Mouse (Mus musculus): ENCODE measurements around the gene Upk1a.

The Upk1a gene

DNA sequence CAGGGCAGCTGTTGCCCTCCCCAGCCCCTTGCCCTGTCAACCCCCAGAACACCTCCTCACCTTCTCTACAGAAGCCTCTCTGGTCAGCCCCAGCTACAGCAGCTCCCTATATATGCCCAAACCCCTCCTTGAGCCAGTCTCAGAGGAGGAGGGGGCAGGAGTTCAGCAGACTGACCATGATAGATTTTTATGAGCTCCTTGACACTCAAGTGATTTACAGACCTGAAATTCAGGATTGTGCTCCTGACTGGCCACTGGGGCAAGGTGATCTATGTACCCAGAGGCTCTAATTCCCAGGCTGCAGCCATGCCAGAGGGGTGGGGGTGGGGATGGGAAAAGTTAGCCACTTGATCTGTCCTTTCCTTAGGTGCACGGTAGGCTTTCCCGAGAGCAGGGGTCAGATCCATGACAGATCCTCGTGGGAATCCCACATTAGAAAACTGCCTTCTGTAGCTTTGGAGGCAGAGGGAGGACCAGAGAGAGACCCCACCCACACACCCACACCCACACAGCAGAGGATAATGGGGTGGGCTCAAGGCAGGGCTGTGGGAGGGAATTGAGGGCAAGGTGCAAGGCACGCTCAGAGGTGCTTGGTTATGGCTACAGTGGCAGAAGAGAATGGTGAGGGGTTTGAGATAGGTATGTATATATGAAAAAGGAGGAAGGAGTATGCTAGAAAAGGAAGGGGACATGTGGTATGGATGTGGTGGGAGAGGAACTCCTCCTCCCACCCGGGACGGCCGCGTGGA, at the start of gene Upk1a:
Gene Upk1a, minus strand, starts transcription at position 194 of the 749 bp plus-strand sequence.
- no peak for DNase-seq (ENCODE audit: low read depth)

GRCm38 (mm10) chr7:30649591-30650540, 37.2 kb upstream of the Upk1a start, which contains the start of gene Rbm42:
TSS of gene Rbm42 (minus strand) at chr7:30650317.
- DNase-seq (ENCODE audit: low read depth): peak; percentile 99

DNA sequence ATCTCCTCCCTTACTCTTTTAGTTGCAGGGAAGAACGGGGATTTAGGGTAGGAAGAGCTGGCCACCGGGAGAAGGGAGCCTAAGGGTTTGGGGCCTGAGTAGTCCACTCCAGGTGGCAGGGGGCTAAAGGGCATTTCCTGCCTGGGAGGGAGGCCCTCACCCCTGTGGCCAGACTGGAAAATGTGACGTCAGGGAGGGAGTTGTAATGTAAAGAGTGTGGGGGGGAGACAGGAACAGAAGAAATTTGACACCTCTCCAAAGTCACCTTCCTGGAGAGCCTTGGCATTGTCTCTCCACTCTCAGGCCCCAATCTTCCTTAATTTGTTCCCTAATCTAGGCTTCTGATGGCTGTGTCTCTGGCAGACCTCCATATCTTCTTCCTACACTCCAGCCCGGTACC, 26.4 kb upstream of the Upk1a start:
- DNase-seq (ENCODE audit: low read depth): peak; percentile 50

DNA sequence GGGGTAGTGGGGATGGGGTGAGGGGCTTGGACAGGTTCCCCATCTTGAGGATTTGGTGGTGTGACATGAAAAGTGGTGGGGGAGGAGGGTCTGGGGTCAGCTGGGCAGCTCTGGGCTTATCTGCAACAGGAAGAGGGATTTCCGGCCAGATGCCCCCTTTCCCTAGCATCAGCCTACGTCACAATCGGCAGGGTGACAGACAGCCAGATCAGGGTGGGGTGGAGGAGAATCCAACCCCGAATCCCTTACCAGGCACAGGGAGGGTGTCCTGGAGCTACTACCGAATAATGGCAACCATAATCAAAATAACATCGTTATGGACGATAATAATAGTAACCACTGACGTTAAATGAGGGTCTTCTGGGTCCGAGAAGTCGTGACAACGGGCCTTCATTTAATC, 23.7 kb upstream of the Upk1a start:
- no peak for DNase-seq (ENCODE audit: low read depth)

DNA sequence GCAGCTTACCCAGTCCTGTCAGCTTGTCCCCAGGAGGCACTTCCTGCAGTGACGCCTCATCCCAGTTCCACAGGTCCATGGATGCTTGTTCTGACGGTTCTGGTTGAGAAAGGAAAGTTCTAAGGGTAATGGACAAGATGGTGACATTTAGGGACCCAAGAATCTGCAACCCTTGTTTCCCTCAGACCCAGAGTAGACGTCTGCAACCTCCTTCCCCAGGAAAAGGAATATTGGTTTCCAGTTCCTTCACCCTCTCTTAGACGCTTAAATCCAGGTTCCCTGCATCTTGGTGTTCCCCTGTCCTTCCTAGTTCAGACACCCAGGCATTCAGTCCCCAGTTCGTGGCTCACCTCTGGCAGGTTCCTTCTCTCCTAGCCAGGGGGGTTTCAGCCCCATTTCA, 23.1 kb upstream of the Upk1a start, which contains the start of gene Etv2:
Gene Etv2, minus strand, starts transcription at position 101 of the 400 bp plus-strand sequence.
- DNase-seq (ENCODE audit: low read depth): no peak

DNA sequence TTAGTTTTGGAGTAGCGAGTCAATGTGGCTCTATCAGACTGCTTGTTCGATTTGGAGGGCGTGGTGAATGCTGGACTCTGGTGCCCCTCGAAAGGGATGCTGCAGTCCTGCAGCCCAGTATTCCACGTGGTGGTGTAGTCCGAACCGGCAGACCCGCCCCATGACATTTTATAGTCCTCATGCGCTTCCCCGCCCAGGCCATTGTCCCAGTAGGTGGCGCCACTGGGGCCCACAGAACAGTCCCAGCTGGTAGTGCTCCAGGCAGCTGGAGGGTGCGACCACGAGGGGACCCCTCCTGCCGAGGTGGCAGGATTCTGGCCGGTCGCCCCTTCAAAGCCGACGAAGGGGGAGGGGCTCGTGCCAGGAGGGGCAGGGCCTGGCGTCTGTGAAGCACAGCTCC, 22.0 kb upstream of the Upk1a start:
- DNase-seq (ENCODE audit: low read depth): peak; percentile 46

- DNase-seq (ENCODE audit: low read depth): no peak
Observed at GRCm38 (mm10) chr7:30633762-30634412, 21.2 kb upstream of the Upk1a start.

DNA sequence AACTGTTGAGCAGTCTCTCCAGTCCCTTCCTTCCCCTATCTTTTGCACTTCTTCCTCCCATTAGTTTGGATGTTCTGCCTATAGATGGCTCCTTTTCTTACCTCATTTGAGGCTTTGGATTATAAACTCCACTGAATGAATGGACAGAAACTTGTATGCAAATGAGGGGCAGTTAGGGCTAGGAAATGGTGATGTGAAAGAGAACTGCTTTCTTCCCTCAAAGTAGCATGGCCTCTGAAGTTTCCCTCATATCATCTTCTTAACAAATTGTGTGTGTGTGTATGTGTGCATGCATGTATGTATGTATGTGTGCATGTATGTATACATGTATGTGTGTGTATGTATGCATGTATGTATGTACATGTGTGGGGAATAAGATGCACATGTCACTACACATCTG, 16.4 kb upstream of the Upk1a start:
- DNase-seq (ENCODE audit: low read depth): no peak

- no peak for DNase-seq (ENCODE audit: low read depth)
Observed at GRCm38 (mm10) chr7:30626647-30627046, 14.0 kb upstream of the Upk1a start.

- DNase-seq (ENCODE audit: low read depth): peak; percentile 96
Observed at GRCm38 (mm10) chr7:30625530-30626384, 13.1 kb upstream of the Upk1a start, which contains the start of gene Cox6b1. TSS of gene Cox6b1 (minus strand) at chr7:30626151.

- peak; percentile 46 for DNase-seq (ENCODE audit: low read depth)
Observed at GRCm38 (mm10) chr7:30619202-30619601, 6.6 kb upstream of the Upk1a start.

DNA sequence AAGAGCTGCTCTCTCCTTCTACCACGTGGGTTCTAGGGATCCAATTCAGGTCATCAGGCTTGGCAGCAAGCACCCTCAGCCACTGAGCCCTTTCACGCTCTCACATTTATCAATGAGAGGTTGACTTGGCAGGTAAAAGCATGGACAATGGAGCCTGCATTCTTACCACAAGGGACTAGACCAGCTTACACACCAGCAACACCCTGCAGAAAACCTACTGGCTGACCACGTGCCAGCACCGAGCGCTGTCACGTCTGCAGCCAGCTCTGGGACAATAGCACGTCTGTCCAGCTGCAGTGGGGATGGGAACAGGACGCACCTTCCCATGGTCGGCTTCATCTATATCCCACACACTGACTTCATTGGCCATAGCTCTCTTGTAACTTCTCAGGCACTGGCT, 6.0 kb upstream of the Upk1a start:
- DNase-seq (ENCODE audit: low read depth): no peak

GRCm38 (mm10) chr7:30615049-30615760, 2.6 kb upstream of the Upk1a start:
- no peak for DNase-seq (ENCODE audit: low read depth)

DNA sequence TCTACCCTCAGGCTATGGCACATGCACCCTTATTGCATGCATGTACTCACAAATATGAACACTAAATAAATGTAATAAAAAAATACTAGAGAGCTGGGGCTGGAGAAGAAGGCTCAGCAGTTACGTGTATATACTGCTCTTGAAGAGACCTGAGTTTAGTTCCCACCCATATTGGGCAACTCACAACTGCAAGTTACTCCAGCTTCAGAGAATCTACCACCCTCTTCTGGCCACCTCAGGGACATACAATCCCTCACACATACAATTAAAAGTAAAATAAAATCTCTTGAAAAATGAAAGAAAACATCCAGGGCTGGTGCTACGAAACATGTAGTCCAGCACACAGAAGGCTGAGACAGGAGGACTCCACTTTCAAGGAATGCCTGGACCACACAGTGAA, 1.8 kb upstream of the Upk1a start:
- peak; percentile 85 for DNase-seq (ENCODE audit: low read depth)

DNA sequence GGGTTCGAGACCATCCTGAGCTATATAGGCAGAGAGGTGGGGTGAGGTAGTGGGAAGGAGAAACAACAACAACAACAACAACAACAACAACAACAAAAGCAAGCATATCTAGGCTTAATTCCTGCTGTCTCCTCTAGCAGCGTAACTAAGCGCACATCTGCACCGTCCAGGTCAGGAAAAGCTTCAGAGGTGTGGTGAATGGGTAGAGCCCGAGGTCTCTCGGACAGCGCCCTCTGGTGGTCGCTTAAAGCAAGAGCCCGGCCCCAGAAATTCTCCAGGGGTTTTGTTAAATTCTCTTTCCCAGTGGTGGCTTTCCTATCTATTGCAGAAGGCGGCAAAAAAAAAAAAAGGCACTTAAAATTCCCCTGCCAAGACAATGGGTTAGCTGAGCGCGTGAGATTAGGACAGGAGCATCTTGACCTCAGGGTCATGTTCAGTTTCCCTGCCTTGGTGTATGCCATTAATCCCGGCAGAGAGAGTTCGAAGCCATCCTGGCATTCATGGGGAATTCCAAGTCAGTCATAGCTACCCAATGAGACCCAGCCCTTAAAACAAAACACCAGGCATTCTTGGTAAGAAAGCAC, 974 bp upstream of the Upk1a start:
- peak; percentile 66 for DNase-seq (ENCODE audit: low read depth)

- DNase-seq (ENCODE audit: low read depth): no peak
Observed at GRCm38 (mm10) chr7:30610043-30610442, 2.6 kb downstream of the Upk1a start.

DNA sequence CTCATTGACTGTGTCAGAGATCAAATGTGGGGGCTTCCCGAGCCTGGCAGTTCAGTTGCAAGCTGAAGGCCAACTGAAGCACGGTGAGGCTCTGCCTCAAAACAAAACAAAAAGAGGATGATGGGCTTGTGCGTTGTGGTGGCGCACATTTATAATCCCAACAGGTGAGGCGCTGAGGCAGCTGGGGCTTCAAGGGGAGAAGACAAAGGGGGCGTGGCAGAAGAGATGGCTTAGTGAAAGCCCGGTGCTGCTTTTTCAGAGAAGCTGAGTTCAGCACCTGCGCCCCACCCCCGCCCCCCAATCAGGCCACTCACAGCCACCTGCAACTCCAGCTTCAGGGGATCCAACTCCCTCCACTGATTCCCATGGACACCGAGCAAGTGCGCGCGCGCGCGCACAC, 4.2 kb downstream of the Upk1a start:
- no peak for DNase-seq (ENCODE audit: low read depth)

GRCm38 (mm10) chr7:30607706-30608309, 4.8 kb downstream of the Upk1a start:
- peak; percentile 70 for DNase-seq (ENCODE audit: low read depth)

DNA sequence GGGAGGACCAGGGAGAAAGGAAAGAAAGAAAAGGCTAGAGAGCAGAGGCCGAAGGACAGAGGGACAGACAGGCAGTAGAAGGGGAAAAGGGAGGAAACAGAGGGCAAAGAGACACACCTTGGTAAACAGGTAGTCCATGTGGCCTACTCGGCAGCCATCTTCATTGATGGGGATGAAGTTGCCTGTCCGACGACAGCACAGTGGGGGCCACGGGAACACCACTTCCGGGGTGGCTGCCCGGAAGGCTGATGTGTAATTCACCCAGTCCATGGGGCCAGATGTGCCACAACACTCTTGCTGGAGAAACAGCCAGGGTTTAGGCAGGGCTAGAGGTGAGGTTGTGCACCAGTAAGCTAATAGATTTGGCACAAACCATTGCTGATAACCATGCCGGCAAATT, 7.7 kb downstream of the Upk1a start:
- no peak for DNase-seq (ENCODE audit: low read depth)

DNA sequence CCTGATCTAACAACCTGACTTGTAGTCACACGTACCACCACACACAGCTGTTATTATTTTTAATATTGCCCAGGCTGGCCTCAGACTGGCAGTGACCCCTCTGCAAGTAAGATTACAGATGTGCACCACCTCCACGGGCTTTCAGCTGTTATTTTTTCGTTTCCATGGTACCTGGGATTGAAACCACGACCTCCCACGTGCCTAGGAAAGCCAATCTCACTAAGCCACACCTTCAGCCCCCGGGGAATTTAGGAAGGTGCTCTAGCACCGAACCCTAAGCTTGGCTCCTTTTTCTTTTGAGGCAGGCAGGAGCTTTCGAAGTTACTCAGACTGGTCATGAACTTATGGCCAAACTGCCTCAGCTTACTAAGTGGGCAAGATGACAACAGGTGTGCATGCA, 8.2 kb downstream of the Upk1a start:
- no peak for DNase-seq (ENCODE audit: low read depth)
